Mouse (Mus musculus) cerebellum, adult 2 months (tissue): ENCODE results near the gene Pdzd4.

ENCODE experiments used
- CTCF ChIP-seq: fragments of 200-500 bp; IDR thresholded peaks from 2 replicates; pipeline ENCODE4 v1.5.1; 2011; ENCODE audit warnings: low read depth, mild to moderate bottlenecking, control low read depth, low read length, moderate library complexity, borderline replicate concordance; ENCODE audit not compliant: insufficient read depth
- POLR2A ChIP-seq: fragments of 200-500 bp; IDR thresholded peaks from 2 replicates; pipeline ENCODE4 v1.6.1; 2011; ENCODE audit warnings: low read length, control low read depth, borderline replicate concordance; ENCODE audit not compliant: insufficient read depth

DNA sequence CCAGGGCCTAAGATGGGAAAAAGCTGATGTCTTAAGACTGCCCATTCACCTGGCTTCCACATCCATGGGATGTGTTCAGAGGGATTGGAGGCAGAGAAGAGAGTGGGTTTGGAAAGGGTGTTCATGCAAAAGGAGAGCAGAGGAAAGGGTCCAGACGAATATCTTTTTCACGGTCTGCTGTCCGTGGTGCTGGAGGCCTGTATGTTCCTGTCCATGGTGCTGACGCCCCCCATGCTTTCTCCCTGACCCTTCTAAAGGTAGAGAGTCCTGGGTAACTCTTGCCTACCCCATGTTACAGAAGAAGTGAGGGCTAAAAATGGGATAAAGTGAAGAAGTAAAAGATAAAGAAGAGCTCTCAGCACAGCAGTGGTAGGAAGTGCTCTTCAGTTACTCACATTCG is 44.6 kb upstream of the Pdzd4 start:
- no peak for TF ChIP-seq POLR2A
- no peak for TF ChIP-seq CTCF
